Mouse (Mus musculus): ENCODE measurements at regions not wholly inside any gene's neighbourhood (a gene's known extent, or its start where the extent isn't known, plus 50 kb on each side); places are given as distances from the start of the nearest gene placed in this dataset.

DNA sequence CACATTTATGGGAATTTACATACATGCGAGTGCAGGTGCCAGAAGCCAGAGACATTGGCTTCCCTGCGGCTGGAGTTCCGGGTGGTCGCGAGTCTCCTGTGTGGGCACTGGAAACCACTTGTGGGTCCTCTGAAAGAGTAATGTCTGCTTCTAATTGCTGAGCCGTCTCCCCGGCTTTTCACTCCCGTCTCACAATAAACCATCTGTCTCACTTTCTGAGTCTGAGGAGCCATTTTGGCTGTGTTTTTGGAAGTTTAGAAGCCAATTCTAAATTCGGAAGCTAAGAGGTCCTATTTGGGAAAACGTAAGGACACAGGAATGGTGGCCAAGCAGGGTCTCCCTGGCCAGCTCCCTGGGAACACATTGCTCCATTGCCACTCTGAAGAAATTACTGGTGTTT, 81.9 kb upstream of the Hnrnpk start:
- no peak for TF ChIP-seq POLR2A (IDR thresholded peaks at IDR 0.05; ENCODE audit: insufficient read length, low read depth)
- TF ChIP-seq E2F4 (IDR thresholded peaks at IDR 0.05; ENCODE audit: insufficient read depth) = no peak
- TF ChIP-seq MAX (IDR thresholded peaks at IDR 0.05; ENCODE audit: low read depth) = no peak
- TF ChIP-seq USF1 (IDR thresholded peaks at IDR 0.05; ENCODE audit: low read depth) = no peak
- TF ChIP-seq POLR2AphosphoS2 (IDR thresholded peaks at IDR 0.05; ENCODE audit: insufficient read length, low read depth) = no peak
- TF ChIP-seq TCF12 (IDR thresholded peaks at IDR 0.05; ENCODE audit: insufficient read depth, poor library complexity, severe bottlenecking) = no peak
- TF ChIP-seq CEBPB (IDR thresholded peaks at IDR 0.05; ENCODE audit: insufficient read depth, poor library complexity, severe bottlenecking) = no peak
